Mouse (Mus musculus): ENCODE data around the gene Arid1b. TPM values are rescaled to one million over a fixed set of nuclear protein-coding genes. Genes with fewer than 3 reads are reported as not detected.

Gene Arid1b
- total and polyA plus RNA-seq, 3 experiments = 11.6 to 49.1 (median 32.4) TPM

DNA sequence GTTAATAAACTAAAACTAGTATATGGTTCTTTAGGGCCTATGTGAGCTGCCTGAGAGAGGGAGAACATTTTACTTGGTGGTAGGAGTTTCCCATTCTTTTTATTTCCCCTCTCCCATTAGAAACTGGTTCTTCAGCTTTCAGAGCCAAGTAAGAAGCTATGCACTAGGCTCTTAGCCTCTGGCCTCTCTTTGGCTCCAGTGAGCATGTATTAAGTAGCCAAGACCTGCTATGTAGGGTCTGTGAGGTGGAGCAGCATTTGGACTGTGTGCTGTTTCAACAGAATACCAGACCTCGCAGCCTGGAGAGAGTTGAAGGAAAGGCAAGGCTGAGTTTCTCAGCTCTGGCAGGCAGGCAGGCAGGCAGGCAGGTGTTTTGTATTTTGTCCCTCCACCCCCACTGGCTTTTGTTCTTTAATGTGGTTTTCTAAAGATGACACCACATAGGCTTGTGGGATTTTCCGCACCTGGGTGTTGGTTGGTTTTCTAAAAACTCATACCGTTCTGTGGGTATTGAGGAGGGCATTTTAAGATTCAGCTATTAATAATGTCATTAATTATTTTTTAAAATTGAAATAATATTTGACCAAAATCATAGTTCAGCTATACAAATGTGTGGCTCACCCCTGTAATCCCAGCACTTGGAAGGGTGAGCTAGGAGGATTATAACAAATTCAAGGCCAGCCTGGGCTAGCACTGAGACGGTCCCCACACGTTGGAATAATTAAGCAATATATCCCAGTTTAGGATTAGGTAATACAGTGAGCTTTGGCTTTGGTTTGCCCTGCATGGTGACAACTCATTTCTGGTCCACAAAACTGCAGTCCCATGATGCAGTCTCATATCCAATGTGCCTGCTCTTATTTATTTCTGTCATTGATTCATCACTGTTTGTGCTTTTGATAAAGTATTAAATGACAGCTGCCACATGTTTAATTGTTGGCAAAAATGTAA lies 132.0 kb downstream of the Arid1b start:
- DNase-seq (ENCODE audit: low spot score) = no peak
- Histone ChIP-seq H3K4me3 (ENCODE audit: low read depth, low read length) (no peak overlapping the region), H3K4me1 (ENCODE audit: insufficient read depth, low read depth, low read length) (peaks cover 9% of the 10 kb centered on the region), H3K9me3 (replicated peaks) (no peaks in the 10 kb centered on the region), H3K36me3 (replicated peaks) (peaks cover 30% of the 10 kb centered on the region), H3K27me3 (ENCODE audit: insufficient read depth, low read length) (no peaks in the 10 kb centered on the region)
- no peak for TF ChIP-seq GATA1 (IDR thresholded peaks at IDR 0.05; ENCODE audit: borderline replicate concordance, low read length)
- TF ChIP-seq POLR2AphosphoS5 (IDR thresholded peaks at IDR 0.05; ENCODE audit: insufficient replicate concordance, low read depth, low read length) = no peak
- no peak for TF ChIP-seq TAL1 (conservative IDR thresholded peaks at IDR 0.05; ENCODE audit: low read depth, low read length)
- TF ChIP-seq GATA2 (IDR thresholded peaks at IDR 0.05; ENCODE audit: borderline replicate concordance, low read depth, low read length) = no peak
- no peak for TF ChIP-seq CTCF (IDR thresholded peaks at IDR 0.05; ENCODE audit: low read depth, low read length)
- no peak for ATAC-seq (ENCODE audit: extremely low read depth, insufficient number of reproducible peaks, low FRiP score, poor library complexity, severe bottlenecking)

DNA sequence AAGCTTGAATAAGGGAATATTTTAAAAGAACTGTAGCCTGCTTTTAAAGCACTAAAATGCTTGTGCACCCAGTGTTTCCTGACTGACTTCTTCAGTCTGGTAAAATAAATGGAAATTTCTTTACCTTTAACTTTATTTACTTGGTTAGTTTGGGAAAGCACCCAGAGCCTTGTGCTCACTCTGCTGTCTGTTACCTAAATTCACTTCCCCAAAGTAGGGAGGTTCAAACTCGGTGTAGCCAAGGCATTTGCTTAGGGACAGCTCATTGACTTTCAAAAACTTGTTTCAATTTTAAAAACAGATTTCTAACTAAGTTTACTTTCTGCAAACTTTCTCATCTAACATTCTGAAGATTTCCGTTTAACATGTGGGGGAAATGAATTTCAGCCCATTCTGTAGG lies 135.5 kb downstream of the Arid1b start:
- H3K27me3 ChIP-seq (ENCODE audit: insufficient read depth, low read length) = no peaks in the 10 kb centered on the region
- TF ChIP-seq TAL1 (conservative IDR thresholded peaks at IDR 0.05; ENCODE audit: low read depth, low read length) (no peak), GATA1 (IDR thresholded peaks at IDR 0.05; ENCODE audit: borderline replicate concordance, low read length) (no peak), POLR2AphosphoS5 (IDR thresholded peaks at IDR 0.05; ENCODE audit: insufficient replicate concordance, low read depth, low read length) (no peak), CTCF (IDR thresholded peaks at IDR 0.05; ENCODE audit: low read depth, low read length) (no peak), GATA2 (IDR thresholded peaks at IDR 0.05; ENCODE audit: borderline replicate concordance, low read depth, low read length) (no peak)
- peaks cover 45% of the 10 kb centered on the region for H3K36me3 ChIP-seq (replicated peaks)
- peaks cover 6% of the 10 kb centered on the region for H3K4me1 ChIP-seq (ENCODE audit: insufficient read depth, low read depth, low read length)
- DNase-seq (ENCODE audit: low spot score) (no peak), ATAC-seq (ENCODE audit: extremely low read depth, insufficient number of reproducible peaks, low FRiP score, poor library complexity, severe bottlenecking) (no peak)
- H3K9me3 ChIP-seq (replicated peaks) = no peaks in the 10 kb centered on the region
- H3K4me3 ChIP-seq (ENCODE audit: low read depth, low read length) = no peak overlapping the region

DNA sequence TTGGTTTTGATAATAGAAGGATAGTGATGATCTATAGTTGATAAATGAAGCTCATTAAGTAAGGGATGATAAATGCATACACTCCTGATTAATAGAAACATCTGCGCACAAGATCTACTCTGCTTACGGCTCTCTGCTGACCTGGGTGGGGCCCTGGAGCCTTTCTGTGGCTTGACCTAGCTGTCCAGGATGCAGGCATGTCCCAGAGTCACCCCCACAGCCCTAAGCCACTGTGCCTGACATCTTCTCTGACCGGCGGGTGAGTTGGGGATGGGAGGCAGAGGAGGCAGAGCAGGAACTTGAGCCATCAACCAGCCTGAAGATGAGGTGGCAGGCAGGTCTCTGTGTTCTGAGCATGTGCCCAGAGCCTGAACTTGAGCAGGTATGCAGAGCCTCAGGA lies 136.0 kb downstream of the Arid1b start:
- no peak for DNase-seq (ENCODE audit: low spot score)
- no peak for ATAC-seq (ENCODE audit: extremely low read depth, insufficient number of reproducible peaks, low FRiP score, poor library complexity, severe bottlenecking)
- Histone ChIP-seq H3K9me3 (replicated peaks) (no peaks in the 10 kb centered on the region), H3K4me3 (ENCODE audit: low read depth, low read length) (no peak overlapping the region), H3K27me3 (ENCODE audit: insufficient read depth, low read length) (no peaks in the 10 kb centered on the region), H3K4me1 (ENCODE audit: insufficient read depth, low read depth, low read length) (peaks cover 2% of the 10 kb centered on the region; the same call in 1 of the 2 replicates), H3K36me3 (replicated peaks) (peaks cover 47% of the 10 kb centered on the region)
- TF ChIP-seq GATA1 (IDR thresholded peaks at IDR 0.05; ENCODE audit: borderline replicate concordance, low read length) = no peak
- TF ChIP-seq CTCF (IDR thresholded peaks at IDR 0.05; ENCODE audit: low read depth, low read length) = no peak
- TF ChIP-seq GATA2 (IDR thresholded peaks at IDR 0.05; ENCODE audit: borderline replicate concordance, low read depth, low read length) = no peak
- no peak for TF ChIP-seq TAL1 (conservative IDR thresholded peaks at IDR 0.05; ENCODE audit: low read depth, low read length)
- no peak for TF ChIP-seq POLR2AphosphoS5 (IDR thresholded peaks at IDR 0.05; ENCODE audit: insufficient replicate concordance, low read depth, low read length)

GRCm38 (mm10) chr17:5131706-5132105 lies 137.6 kb downstream of the Arid1b start:
- no peak for DNase-seq (ENCODE audit: low spot score)
- ATAC-seq (ENCODE audit: extremely low read depth, insufficient number of reproducible peaks, low FRiP score, poor library complexity, severe bottlenecking) = no peak
- no peaks in the 10 kb centered on the region for H3K9me3 ChIP-seq (replicated peaks)
- no peak for TF ChIP-seq GATA1 (IDR thresholded peaks at IDR 0.05; ENCODE audit: borderline replicate concordance, low read length)
- no peak for TF ChIP-seq TAL1 (conservative IDR thresholded peaks at IDR 0.05; ENCODE audit: low read depth, low read length)
- no peak for TF ChIP-seq GATA2 (IDR thresholded peaks at IDR 0.05; ENCODE audit: borderline replicate concordance, low read depth, low read length)
- TF ChIP-seq CTCF (IDR thresholded peaks at IDR 0.05; ENCODE audit: low read depth, low read length) = no peak
- no peak for TF ChIP-seq POLR2AphosphoS5 (IDR thresholded peaks at IDR 0.05; ENCODE audit: insufficient replicate concordance, low read depth, low read length)
- peaks cover 5% of the 10 kb centered on the region; the same call in 1 of the 2 replicates for H3K4me1 ChIP-seq (ENCODE audit: insufficient read depth, low read depth, low read length)
- H3K36me3 ChIP-seq (replicated peaks) = peaks cover 59% of the 10 kb centered on the region
- H3K27me3 ChIP-seq (ENCODE audit: insufficient read depth, low read length) = no peaks in the 10 kb centered on the region
- no peak overlapping the region for H3K4me3 ChIP-seq (ENCODE audit: low read depth, low read length)

- Histone ChIP-seq H3K4me3 (ENCODE audit: low read depth, low read length) (no peak overlapping the region), H3K9me3 (replicated peaks) (no peaks in the 10 kb centered on the region), H3K27me3 (ENCODE audit: insufficient read depth, low read length) (no peaks in the 10 kb centered on the region), H3K4me1 (ENCODE audit: insufficient read depth, low read depth, low read length) (peaks cover 5% of the 10 kb centered on the region; the same call in 1 of the 2 replicates), H3K36me3 (replicated peaks) (peaks cover 55% of the 10 kb centered on the region)
- ATAC-seq (ENCODE audit: extremely low read depth, insufficient number of reproducible peaks, low FRiP score, poor library complexity, severe bottlenecking) = no peak
- no peak for DNase-seq (ENCODE audit: low spot score)
- TF ChIP-seq GATA2 (IDR thresholded peaks at IDR 0.05; ENCODE audit: borderline replicate concordance, low read depth, low read length) (no peak), TAL1 (conservative IDR thresholded peaks at IDR 0.05; ENCODE audit: low read depth, low read length) (no peak), GATA1 (IDR thresholded peaks at IDR 0.05; ENCODE audit: borderline replicate concordance, low read length) (no peak), CTCF (IDR thresholded peaks at IDR 0.05; ENCODE audit: low read depth, low read length) (no peak)
Measured at GRCm38 (mm10) chr17:5132296-5132986, 138.3 kb downstream of the Arid1b start.

DNA sequence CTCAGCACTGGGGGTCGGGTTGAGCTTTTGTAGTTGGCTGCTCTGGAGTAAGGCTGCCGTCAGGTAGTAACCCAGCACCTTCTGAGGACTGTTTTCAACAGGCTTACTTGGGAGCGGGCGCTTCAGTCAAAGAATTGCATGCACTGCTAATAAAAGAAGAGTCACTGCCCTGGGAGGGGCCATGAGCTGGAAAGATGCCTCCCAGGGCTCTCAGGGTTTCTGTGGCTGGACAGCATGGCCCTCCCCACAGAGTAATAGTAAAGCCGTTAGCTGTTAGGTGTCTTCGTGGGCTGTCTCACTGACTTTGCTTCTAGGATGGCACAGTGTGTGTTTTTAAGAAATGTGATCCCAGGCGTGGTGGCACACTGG lies 138.8 kb downstream of the Arid1b start:
- Histone ChIP-seq H3K36me3 (replicated peaks) (peaks cover 57% of the 10 kb centered on the region), H3K4me3 (ENCODE audit: low read depth, low read length) (no peak overlapping the region), H3K4me1 (ENCODE audit: insufficient read depth, low read depth, low read length) (peaks cover 7% of the 10 kb centered on the region; the same call in 1 of the 2 replicates), H3K27me3 (ENCODE audit: insufficient read depth, low read length) (no peaks in the 10 kb centered on the region), H3K9me3 (replicated peaks) (no peaks in the 10 kb centered on the region)
- DNase-seq (ENCODE audit: low spot score) (no peak), ATAC-seq (ENCODE audit: extremely low read depth, insufficient number of reproducible peaks, low FRiP score, poor library complexity, severe bottlenecking) (no peak)
- no peak for TF ChIP-seq POLR2AphosphoS5 (IDR thresholded peaks at IDR 0.05; ENCODE audit: insufficient replicate concordance, low read depth, low read length)
